Mouse (Mus musculus): ENCODE data around the gene Mybl2. TPM values are rescaled to one million over a fixed set of nuclear protein-coding genes. Genes with fewer than 3 reads are reported as not detected.

Gene Mybl2
- total RNA-seq, 1 experiment from 2014 or later: not detected

- no peak for ATAC-seq (replicated peaks; ENCODE audit: insufficient number of reproducible peaks, low FRiP score, low TSS enrichment, poor library complexity, severe bottlenecking)
Observed at GRCm38 (mm10) chr2:163066326-163066725, 11.8 kb downstream of the Mybl2 start.

- ATAC-seq (replicated peaks; ENCODE audit: insufficient number of reproducible peaks, low FRiP score, low TSS enrichment, poor library complexity, severe bottlenecking): no peak
Observed at GRCm38 (mm10) chr2:163067233-163067632, 12.7 kb downstream of the Mybl2 start.

GRCm38 (mm10) chr2:163070213-163070612 lies 15.7 kb downstream of the Mybl2 start:
- ATAC-seq (replicated peaks; ENCODE audit: insufficient number of reproducible peaks, low FRiP score, low TSS enrichment, poor library complexity, severe bottlenecking): no peak

- no peak for ATAC-seq (replicated peaks; ENCODE audit: insufficient number of reproducible peaks, low FRiP score, low TSS enrichment, poor library complexity, severe bottlenecking)
Observed at GRCm38 (mm10) chr2:163071590-163071989, 17.1 kb downstream of the Mybl2 start.

- ATAC-seq (replicated peaks; ENCODE audit: insufficient number of reproducible peaks, low FRiP score, low TSS enrichment, poor library complexity, severe bottlenecking): no peak
Observed at GRCm38 (mm10) chr2:163073023-163073757, 18.7 kb downstream of the Mybl2 start.

GRCm38 (mm10) chr2:163074006-163074405 lies 19.5 kb downstream of the Mybl2 start:
- no peak for ATAC-seq (replicated peaks; ENCODE audit: insufficient number of reproducible peaks, low FRiP score, low TSS enrichment, poor library complexity, severe bottlenecking)

GRCm38 (mm10) chr2:163074808-163075207 lies 20.3 kb downstream of the Mybl2 start:
- no peak for ATAC-seq (replicated peaks; ENCODE audit: insufficient number of reproducible peaks, low FRiP score, low TSS enrichment, poor library complexity, severe bottlenecking)

GRCm38 (mm10) chr2:163075234-163075633 lies 20.7 kb downstream of the Mybl2 start:
- no peak for ATAC-seq (replicated peaks; ENCODE audit: insufficient number of reproducible peaks, low FRiP score, low TSS enrichment, poor library complexity, severe bottlenecking)

- ATAC-seq (replicated peaks; ENCODE audit: insufficient number of reproducible peaks, low FRiP score, low TSS enrichment, poor library complexity, severe bottlenecking): no peak
Observed at GRCm38 (mm10) chr2:163079041-163079440, 24.6 kb downstream of the Mybl2 start.

GRCm38 (mm10) chr2:163082591-163082990 lies 28.1 kb downstream of the Mybl2 start:
- no peak for ATAC-seq (replicated peaks; ENCODE audit: insufficient number of reproducible peaks, low FRiP score, low TSS enrichment, poor library complexity, severe bottlenecking)

GRCm38 (mm10) chr2:163084519-163084918 lies 30.0 kb downstream of the Mybl2 start:
- ATAC-seq (replicated peaks; ENCODE audit: insufficient number of reproducible peaks, low FRiP score, low TSS enrichment, poor library complexity, severe bottlenecking): no peak

- ATAC-seq (replicated peaks; ENCODE audit: insufficient number of reproducible peaks, low FRiP score, low TSS enrichment, poor library complexity, severe bottlenecking): no peak
Observed at GRCm38 (mm10) chr2:163085047-163085446, 30.6 kb downstream of the Mybl2 start.

GRCm38 (mm10) chr2:163086561-163086960 lies 32.1 kb downstream of the Mybl2 start:
- no peak for ATAC-seq (replicated peaks; ENCODE audit: insufficient number of reproducible peaks, low FRiP score, low TSS enrichment, poor library complexity, severe bottlenecking)

GRCm38 (mm10) chr2:163087728-163088127 lies 33.2 kb downstream of the Mybl2 start, which contains the start of gene Gtsf1l:
Gtsf1l (minus strand) TSS chr2:163087855.
- ATAC-seq (replicated peaks; ENCODE audit: insufficient number of reproducible peaks, low FRiP score, low TSS enrichment, poor library complexity, severe bottlenecking): no peak

- no peak for ATAC-seq (replicated peaks; ENCODE audit: insufficient number of reproducible peaks, low FRiP score, low TSS enrichment, poor library complexity, severe bottlenecking)
Observed at GRCm38 (mm10) chr2:163089475-163090123, 35.1 kb downstream of the Mybl2 start.

- no peak for ATAC-seq (replicated peaks; ENCODE audit: insufficient number of reproducible peaks, low FRiP score, low TSS enrichment, poor library complexity, severe bottlenecking)
Observed at GRCm38 (mm10) chr2:163094909-163095308, 40.4 kb downstream of the Mybl2 start.

- no peak for ATAC-seq (replicated peaks; ENCODE audit: insufficient number of reproducible peaks, low FRiP score, low TSS enrichment, poor library complexity, severe bottlenecking)
Observed at GRCm38 (mm10) chr2:163095784-163096183, 41.3 kb downstream of the Mybl2 start.

- no peak for ATAC-seq (replicated peaks; ENCODE audit: insufficient number of reproducible peaks, low FRiP score, low TSS enrichment, poor library complexity, severe bottlenecking)
Observed at GRCm38 (mm10) chr2:163099919-163100318, 45.4 kb downstream of the Mybl2 start.

- ATAC-seq (replicated peaks; ENCODE audit: insufficient number of reproducible peaks, low FRiP score, low TSS enrichment, poor library complexity, severe bottlenecking): no peak
Observed at GRCm38 (mm10) chr2:163100551-163100950, 46.1 kb downstream of the Mybl2 start.

GRCm38 (mm10) chr2:163101646-163102203 lies 47.2 kb downstream of the Mybl2 start:
- no peak for ATAC-seq (replicated peaks; ENCODE audit: insufficient number of reproducible peaks, low FRiP score, low TSS enrichment, poor library complexity, severe bottlenecking)
